Mouse (Mus musculus) testis, postnatal 14 days (tissue): ENCODE data around the gene Pp2d1.

Experiments
- DNase-seq: peaks from one replicate; pipeline ENCODE4 v3.0.0; 2021; ENCODE audit warnings: low spot score

Pp2d1 gene

DNA sequence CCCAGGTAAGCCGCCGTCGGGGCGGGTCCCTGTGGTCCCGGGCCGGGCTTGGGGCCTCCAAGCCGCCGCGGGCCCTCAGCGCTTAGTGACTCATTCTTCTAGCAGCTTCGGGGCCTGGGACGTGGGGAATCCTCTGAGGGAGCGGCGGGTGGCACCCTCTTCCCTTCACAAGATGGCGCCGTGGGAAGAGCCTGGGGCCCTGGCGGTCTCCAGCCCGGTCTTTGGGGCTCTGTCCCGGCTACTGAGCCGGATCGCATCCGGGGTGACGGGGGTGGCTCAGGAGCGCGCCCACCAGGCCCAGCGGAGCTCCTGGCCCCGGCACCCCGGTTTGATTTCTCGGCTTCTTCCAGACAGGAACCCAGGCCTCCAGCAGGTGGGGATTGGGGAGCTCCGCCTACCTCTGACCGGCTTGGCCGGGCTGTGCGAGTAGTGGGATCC lies 59.6 kb downstream of the Pp2d1 start:
- DNase-seq = peak; percentile 75

DNA sequence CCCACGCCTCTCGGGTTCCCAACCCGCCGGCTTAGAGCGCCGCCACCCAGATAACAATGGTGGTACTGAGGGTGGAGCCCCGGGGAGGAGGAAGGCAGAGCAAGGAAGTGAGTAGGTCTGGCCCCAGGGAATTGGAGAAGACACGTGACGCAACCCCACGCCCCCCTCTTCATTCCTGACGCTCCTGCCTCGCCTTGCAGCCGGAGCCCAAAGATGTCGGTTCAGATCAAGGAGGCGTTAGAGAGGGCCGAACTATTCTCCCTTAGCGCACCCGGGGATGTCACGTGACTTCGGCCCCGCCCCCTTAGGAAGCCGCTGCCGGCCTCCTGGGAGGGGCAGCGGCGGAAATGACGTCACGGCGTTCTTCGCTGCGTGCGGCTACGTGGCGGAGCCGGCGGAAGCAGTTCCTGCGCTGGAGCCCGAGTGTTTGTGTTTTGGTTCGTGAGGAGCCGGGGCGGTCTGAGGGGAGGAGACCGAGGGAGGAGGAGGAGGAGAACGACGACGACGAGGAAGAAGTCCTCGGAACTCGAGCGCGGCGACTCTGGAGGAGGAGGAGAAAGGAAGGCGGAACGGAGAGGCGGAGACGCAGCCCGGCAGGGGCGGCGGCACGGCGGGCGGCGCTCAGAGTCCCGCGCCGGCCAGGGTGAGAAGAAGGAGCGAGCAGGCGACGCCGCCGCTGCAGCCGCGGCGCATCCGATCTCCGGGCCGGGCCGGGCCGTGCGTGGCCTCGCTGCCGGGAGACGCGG lies 60.2 kb downstream of the Pp2d1 start, which contains the start of gene Rab5a:
Gene Rab5a (plus strand): TSS at position 377 of the 746 bp plus-strand sequence.
- DNase-seq = peak; percentile 99

DNA sequence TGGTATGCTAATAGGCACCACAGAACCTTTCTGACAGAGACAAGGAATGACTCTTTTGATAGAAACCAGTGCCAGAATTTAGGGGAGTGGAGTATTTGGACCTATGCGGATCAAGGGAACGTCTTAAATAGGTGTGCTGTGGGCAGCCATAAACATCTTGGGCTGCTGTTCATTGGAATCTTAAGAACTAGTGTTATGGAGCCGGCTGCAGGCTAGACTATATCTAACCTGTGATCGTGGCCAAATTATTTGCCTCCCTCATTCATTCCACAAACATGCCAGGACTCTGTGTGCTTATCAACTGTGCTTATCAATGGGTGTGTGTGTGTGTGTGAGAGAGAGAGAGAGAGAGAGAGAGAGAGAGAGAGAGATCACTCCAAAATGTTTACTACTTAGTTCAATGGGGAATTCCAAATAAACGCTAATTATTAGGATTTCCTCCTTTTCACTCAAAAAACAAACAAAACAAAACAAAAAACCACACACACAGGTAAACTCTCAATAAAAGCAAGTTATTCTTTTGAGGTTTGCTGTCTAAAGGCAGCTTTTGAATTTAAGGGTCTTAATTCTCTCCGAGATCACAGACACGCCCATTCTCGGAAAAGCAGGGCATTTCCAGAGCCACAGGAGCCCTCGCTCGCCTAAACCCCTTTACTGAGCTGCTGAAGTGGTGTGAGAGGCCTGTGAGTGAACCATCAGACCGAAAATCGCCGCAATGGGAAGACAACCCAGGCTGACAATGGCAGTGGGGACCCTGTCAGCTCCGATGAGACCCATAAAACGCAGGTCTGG lies 61.0 kb downstream of the Pp2d1 start:
- DNase-seq = no peak

DNA sequence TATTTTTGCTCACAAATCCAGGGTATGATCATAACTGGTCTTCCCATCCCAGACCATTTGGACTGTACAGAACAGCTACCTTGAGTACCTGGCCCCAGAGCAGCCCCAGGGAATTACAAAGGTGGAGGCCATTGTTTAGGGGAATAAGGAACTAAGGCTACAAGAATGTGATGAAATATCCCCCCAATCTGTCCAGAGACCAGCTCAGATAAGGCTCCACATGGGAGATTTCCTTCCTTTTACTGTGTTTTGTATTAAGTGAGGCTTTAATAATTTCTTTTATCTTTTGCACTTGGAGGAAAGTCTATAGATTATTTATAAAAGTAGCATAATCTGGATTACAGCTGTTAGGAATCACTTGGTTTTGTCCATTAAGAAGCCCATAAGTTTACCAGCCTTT lies 70.6 kb downstream of the Pp2d1 start:
- no peak for DNase-seq

DNA sequence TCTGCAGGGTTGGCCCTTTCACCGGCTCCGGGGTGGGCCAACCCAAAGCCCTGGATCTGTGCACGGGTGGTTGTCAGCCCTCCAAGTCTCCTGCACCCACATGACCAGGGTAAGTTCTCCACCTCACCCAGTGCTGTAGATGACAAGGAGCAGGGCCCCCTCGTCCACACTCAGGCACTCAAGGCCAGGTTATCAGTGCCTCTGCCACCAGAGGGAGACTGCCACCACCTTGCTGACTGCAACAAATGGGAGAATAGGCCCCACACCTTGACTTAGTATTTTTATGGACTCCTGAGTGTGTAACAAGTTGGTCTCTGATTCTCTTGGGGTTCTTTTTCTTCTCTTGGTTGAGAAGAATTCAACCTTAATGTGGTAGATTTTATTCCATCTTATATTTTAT lies 73.7 kb downstream of the Pp2d1 start:
- DNase-seq = no peak

DNA sequence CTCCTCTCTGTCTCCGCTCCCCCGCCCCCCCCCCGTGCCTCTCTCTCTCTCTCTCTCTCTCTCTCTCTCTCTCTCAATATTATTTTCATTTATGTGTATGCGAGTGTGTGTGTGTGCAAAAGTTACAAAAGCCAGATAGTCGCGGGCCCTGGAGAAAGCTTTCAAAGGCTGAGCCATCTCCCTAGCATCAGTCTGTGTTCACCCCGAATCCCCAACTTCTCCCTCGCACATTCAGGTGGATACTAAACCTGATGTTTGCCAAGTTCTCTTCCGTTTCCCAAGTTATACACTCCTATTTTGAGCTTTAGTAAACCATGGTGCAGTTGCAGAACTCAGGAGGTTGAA lies 75.8 kb downstream of the Pp2d1 start:
- DNase-seq = no peak

DNA sequence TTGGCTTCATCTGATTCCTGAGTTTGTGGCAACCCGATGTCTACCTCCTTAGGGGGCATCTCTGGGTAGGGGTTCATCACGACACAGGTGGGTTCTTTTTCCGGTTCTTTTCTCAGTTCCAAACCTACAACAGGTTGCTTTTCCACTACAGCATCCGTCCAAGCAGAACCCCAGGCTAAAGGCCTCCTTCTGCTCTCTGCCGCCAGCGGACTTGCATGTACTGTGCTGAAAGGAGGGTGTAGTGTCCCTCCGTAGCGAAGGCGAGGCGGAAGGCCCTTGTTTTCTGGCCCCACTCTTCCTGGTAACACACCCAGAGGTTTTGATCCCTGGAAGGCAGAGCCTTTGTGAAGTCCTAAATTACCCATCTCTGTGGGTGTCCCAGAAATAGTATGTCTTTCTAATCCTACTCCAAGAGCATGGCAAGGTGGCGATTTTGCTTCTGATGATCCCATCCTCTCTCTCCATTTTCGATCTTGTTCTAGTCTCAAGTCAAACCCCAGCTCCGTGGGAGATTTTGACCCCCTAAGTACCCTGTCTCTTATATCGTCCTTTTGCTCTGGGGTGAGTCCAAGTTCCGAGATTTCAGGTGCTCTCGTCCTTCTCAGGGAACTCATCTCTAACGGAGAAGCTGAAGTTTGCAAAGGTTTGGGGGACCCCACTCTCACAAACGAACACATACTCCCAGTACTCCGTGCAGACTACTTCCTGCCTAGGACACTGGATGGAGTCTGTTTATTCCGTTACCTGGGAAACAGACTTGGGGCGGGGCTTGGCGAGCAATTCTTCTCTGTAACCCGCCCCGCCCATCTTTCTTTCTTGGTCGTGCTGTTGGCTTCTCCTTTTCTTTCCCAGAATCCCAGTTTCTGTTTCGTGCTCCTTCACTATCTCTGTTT lies 76.4 kb downstream of the Pp2d1 start, which contains the start of gene Efhb:
Gene Efhb (minus strand): TSS at position 719 of the 893 bp plus-strand sequence.
- DNase-seq = peak; percentile 85
